Mouse (Mus musculus) inflammation-experienced regulatory T-cells (primary cell): ENCODE data around the gene Itgb1bp1. TPM values are rescaled to one million over a fixed set of nuclear protein-coding genes. Genes with fewer than 3 reads are reported as not detected.

Experiments used
- polyA plus RNA-seq, 2 experiments: library from polyadenylated mRNA; unstranded; fragments of 100-300 nt; shearing (Covaris generic); gene quantifications; one replicate each; pipeline ENCODE4 v1.2.1; 2017

Gene Itgb1bp1
- 10 to 100 TPM; 87.6 to 97.0 TPM for polyA plus RNA-seq

GRCm38 (mm10) chr12:21286243-21286622 lies at the start of gene Itgb1bp1:
Gene Itgb1bp1 (minus strand): TSS chr12:21286284.

GRCm38 (mm10) chr12:21315923-21316868 lies 30.1 kb upstream of the Itgb1bp1 start, which contains the start of gene Iah1:
Gene Iah1 (plus strand): TSS chr12:21316389.

GRCm38 (mm10) chr12:21284761-21285441 lies 1.2 kb downstream of the Itgb1bp1 start, which contains the start of gene Cpsf3:
Gene Cpsf3 (plus strand): TSS chr12:21285391.

Other genes starting within 250 kb of the Itgb1bp1 start
- 100 to 1,000 TPM; 130 to 147 TPM for gene Cpsf3, start 893 bp downstream of the Itgb1bp1 start, polyA plus RNA-seq
- gene Iah1, start 30.1 kb upstream of the Itgb1bp1 start, polyA plus RNA-seq = 10 to 100 TPM; 33.9 to 45.0 TPM
- 10 to 100 TPM; 53.1 to 66.1 TPM for gene Adam17, start 87.3 kb upstream of the Itgb1bp1 start, polyA plus RNA-seq
- gene Ywhaq, start 131.4 kb upstream of the Itgb1bp1 start, polyA plus RNA-seq = 100 to 1,000 TPM; 269 to 283 TPM